Mouse (Mus musculus) embryonic facial prominence, embryonic 12.5 days (tissue): ENCODE data around the gene Fcgr4. TPM values are rescaled to one million over a fixed set of nuclear protein-coding genes. Genes with fewer than 3 reads are reported as not detected.
"Not testable (repeated sequence)": the region's sequence is repeated elsewhere in the genome, so short reads cannot be mapped to it uniquely, and the experiment has no call there.

Experiments
- ATAC-seq: fragments of 200-750 bp; cut with Nextera tagmentation; 2 replicates; pipeline ENCODE4 v1.8.0; 2017; ENCODE audit not compliant: insufficient number of reproducible peaks, insufficient read depth, low FRiP score, low TSS enrichment
- H3K27ac ChIP-seq: fragments of 300-500 bp; sonication (generic); 2 replicates; pipeline ENCODE4 v1.5.1; 2016; ENCODE audit warnings: mild to moderate bottlenecking
- H3K27me3 ChIP-seq: fragments of 300-500 bp; sonication (generic); 2 replicates; pipeline ENCODE4 v1.6.1; 2016; ENCODE audit warnings: mild to moderate bottlenecking, moderate library complexity
- H3K36me3 ChIP-seq: fragments of 300-500 bp; sonication (generic); 2 replicates; pipeline ENCODE4 v1.6.1; 2016; ENCODE audit warnings: mild to moderate bottlenecking
- H3K4me1 ChIP-seq: fragments of 300-500 bp; sonication (generic); 2 replicates; pipeline ENCODE4 v1.6.1; 2016
- H3K4me2 ChIP-seq: fragments of 300-500 bp; sonication (generic); replicated peaks from 2 replicates; pipeline ENCODE4 v1.6.1; 2016; ENCODE audit warnings: mild to moderate bottlenecking, moderate library complexity
- H3K4me3 ChIP-seq: fragments of 300-500 bp; sonication (generic); 2 replicates; pipeline ENCODE4 v1.5.1; 2016; ENCODE audit warnings: mild to moderate bottlenecking
- H3K9ac ChIP-seq: fragments of 300-500 bp; sonication (generic); 2 replicates; pipeline ENCODE4 v1.6.1; 2016; ENCODE audit warnings: mild to moderate bottlenecking, moderate library complexity
- H3K9me3 ChIP-seq: fragments of 300-500 bp; sonication (generic); 2 replicates; pipeline ENCODE4 v1.6.1; 2016; ENCODE audit warnings: mild to moderate bottlenecking, moderate library complexity
- WGBS: fragments of 180-500 bp; shearing (Covaris S2); methylation state at CpG from one replicate; pipeline ENCODE4 v1.1.7; 2016; 5-methylcytosine and 5-hydroxymethylcytosine counted together
- polyA plus RNA-seq: library from polyadenylated mRNA; unstranded; fragments of >200 nt; fragmentation: Nextera tagmentation; extraction: Ambion mirVana; gene quantifications from 2 replicates; pipeline ENCODE4 v1.2.1, GENCODE M21; 2016

The Fcgr4 gene
- 0.13 TPM in 1 of 2 replicates, not detected in the other for polyA plus RNA-seq

DNA sequence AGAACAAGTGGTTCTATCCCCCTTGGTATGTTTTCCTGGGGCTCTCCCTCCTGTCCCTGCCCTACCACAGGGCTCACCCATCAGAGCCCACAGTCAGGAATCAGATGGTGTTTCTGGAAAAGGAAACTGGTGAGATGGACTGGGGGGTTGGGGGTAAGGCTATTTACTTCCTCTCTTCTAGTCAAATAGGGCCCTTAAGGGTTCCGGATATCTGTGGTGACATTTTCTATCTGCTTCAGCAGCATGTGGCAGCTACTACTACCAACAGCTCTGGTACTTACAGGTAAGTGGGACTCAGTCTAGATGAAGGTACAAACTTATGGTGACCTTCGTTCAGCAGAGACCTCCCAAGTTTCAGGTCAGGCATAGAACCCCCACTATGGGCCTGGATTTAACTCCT, at the start of gene Fcgr4:
Gene Fcgr4 (plus strand): TSS at position 184 of the 400 bp plus-strand sequence.
- no peak for ATAC-seq
- Histone ChIP-seq H3K9me3 (no peaks in the 10 kb centered on the region), H3K27me3 (no peaks in the 10 kb centered on the region), H3K36me3 (no peaks in the 10 kb centered on the region), H3K4me1 (no peaks in the 10 kb centered on the region), H3K27ac (no peak within 1 kb of the TSS), H3K4me2 (no peak within 1 kb of the TSS), H3K4me3 (no peak within 1 kb of the TSS), H3K9ac (no peak within 1 kb of the TSS)
- WGBS, result 91% methylated on average over 2 of the region's 2 CpGs

DNA sequence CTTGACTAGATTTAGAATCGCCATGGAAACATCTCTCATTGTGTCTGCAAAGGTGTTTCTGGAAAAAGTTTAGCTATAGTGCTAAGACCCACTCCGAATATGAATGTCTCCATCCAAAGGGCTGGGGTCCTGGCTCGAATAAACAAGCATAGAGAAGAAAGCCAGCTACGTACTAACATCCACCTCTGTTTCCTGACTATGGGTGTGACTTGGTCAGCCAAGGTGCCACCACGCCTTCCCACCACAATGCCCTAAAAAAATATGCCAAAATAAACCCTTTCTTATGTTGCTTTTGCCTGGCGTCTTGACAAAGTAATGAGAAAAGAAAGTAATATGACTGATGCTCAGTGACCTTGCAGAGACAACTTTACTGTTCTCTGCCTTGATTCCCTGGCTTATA, 46.2 kb upstream of the Fcgr4 start:
- 86% methylated on average over 6 of the region's 6 CpGs for WGBS
- Histone ChIP-seq H3K9me3 (no peaks in the 10 kb centered on the region), H3K27ac (no peak overlapping the region), H3K36me3 (no peaks in the 10 kb centered on the region), H3K9ac (no peak overlapping the region), H3K4me3 (no peak overlapping the region), H3K4me2 (no peak overlapping the region), H3K27me3 (no peaks in the 10 kb centered on the region), H3K4me1 (no peaks in the 10 kb centered on the region)
- ATAC-seq, result no peak

- Histone ChIP-seq H3K4me3 (no peak overlapping the region), H3K36me3 (no peaks in the 10 kb centered on the region), H3K9ac (no peak overlapping the region), H3K27ac (no peak overlapping the region), H3K27me3 (no peaks in the 10 kb centered on the region), H3K4me2 (no peak overlapping the region), H3K4me1 (no peaks in the 10 kb centered on the region), H3K9me3 (no peaks in the 10 kb centered on the region)
- 66% methylated on average over 4 of the region's 4 CpGs for WGBS
- no peak for ATAC-seq
These were observed 45.8 kb upstream of the Fcgr4 start for GRCm38 (mm10) chr1:170972936-170973335.

GRCm38 (mm10) chr1:170974171-170974570, 44.5 kb upstream of the Fcgr4 start:
- no peak overlapping the region for H3K4me3 ChIP-seq
- H3K4me1 ChIP-seq, result no peaks in the 10 kb centered on the region
- no peak overlapping the region for H3K4me2 ChIP-seq
- H3K9ac ChIP-seq, result no peak overlapping the region
- H3K36me3 ChIP-seq, result no peaks in the 10 kb centered on the region
- H3K27me3 ChIP-seq, result no peaks in the 10 kb centered on the region
- no peak overlapping the region for H3K27ac ChIP-seq
- no peak for ATAC-seq
- 88% methylated on average over 8 of the region's 8 CpGs for WGBS
- H3K9me3 ChIP-seq, result no peaks in the 10 kb centered on the region

DNA sequence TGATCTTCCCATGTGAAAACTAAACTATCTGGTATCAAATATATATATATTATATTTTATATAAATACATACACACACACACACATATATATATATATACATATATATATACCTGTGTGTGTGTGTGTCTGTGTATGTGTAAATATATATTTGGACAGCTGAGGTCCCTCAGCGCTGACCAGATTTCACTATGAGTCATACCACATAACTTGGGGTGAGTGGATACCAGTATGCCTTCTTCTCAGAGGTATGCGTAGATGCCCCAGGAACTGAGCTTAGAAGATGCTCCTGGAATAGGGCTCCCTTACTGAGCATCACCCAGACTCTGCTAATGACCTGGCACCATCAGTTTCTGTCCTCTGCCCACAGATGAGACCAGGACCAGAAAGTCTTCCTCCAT, 44.0 kb upstream of the Fcgr4 start:
- Histone ChIP-seq H3K4me1 (no peaks in the 10 kb centered on the region), H3K27ac (no peak overlapping the region), H3K4me2 (no peak overlapping the region), H3K4me3 (no peak overlapping the region), H3K9me3 (no peaks in the 10 kb centered on the region), H3K36me3 (no peaks in the 10 kb centered on the region), H3K9ac (no peak overlapping the region), H3K27me3 (no peaks in the 10 kb centered on the region)
- WGBS, result 89% methylated on average over 2 of the region's 2 CpGs
- ATAC-seq, result no peak

- H3K4me3 ChIP-seq, ATAC-seq, H3K27me3 ChIP-seq, H3K9ac ChIP-seq, H3K36me3 ChIP-seq, H3K4me1 ChIP-seq, H3K9me3 ChIP-seq, H3K4me2 ChIP-seq, H3K27ac ChIP-seq: not testable (repeated sequence)
- WGBS, result 77% methylated on average over 2 of the region's 2 CpGs
These were observed 43.4 kb upstream of the Fcgr4 start for GRCm38 (mm10) chr1:170975350-170975749.

DNA sequence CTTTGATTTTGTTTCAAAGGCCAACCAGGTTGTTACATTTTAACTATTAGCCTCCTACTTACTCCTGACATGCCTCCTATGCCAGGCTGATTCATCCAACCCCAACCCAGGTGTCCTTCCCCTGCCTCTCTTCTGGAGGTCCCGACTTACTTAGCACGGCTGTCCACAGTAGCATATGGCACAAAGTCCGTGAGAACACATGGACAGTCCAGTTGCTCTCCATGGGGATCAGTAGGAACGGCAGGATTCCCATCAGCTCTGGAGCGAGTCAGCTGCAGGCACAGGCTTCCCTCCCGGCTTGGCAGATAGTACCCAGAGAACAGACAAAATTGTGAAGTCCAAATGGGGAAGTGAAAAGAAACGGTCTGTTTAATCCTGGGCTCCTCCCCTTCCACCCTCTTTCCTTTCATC, 43.0 kb upstream of the Fcgr4 start:
- no peak for ATAC-seq
- no peak overlapping the region for H3K9ac ChIP-seq
- H3K4me2 ChIP-seq, result no peak overlapping the region
- H3K27me3 ChIP-seq, result no peaks in the 10 kb centered on the region
- H3K4me1 ChIP-seq, result no peaks in the 10 kb centered on the region
- WGBS, result 76% methylated on average over 7 of the region's 7 CpGs
- H3K4me3 ChIP-seq, result no peak overlapping the region
- no peaks in the 10 kb centered on the region for H3K9me3 ChIP-seq
- no peak overlapping the region for H3K27ac ChIP-seq
- H3K36me3 ChIP-seq, result no peaks in the 10 kb centered on the region

GRCm38 (mm10) chr1:170976447-170976846, 42.3 kb upstream of the Fcgr4 start, which contains the start of gene Fcgr2b:
TSS of gene Fcgr2b (minus strand) at chr1:170976547.
- no peaks in the 10 kb centered on the region for H3K4me1 ChIP-seq
- H3K9me3 ChIP-seq, result no peaks in the 10 kb centered on the region
- H3K4me2 ChIP-seq, result no peak within 1 kb of the TSS
- H3K4me3 ChIP-seq, result no peak within 1 kb of the TSS
- 84% methylated on average over 5 of the region's 5 CpGs for WGBS
- no peak within 1 kb of the TSS for H3K27ac ChIP-seq
- no peaks in the 10 kb centered on the region for H3K36me3 ChIP-seq
- H3K9ac ChIP-seq, result no peak within 1 kb of the TSS
- no peak for ATAC-seq
- no peaks in the 10 kb centered on the region for H3K27me3 ChIP-seq

- Histone ChIP-seq H3K27ac (no peak overlapping the region), H3K4me3 (no peak overlapping the region), H3K4me1 (no peaks in the 10 kb centered on the region), H3K9me3 (no peaks in the 10 kb centered on the region), H3K36me3 (no peaks in the 10 kb centered on the region), H3K4me2 (no peak overlapping the region), H3K9ac (no peak overlapping the region), H3K27me3 (no peaks in the 10 kb centered on the region)
- no peak for ATAC-seq
- WGBS, result 75% methylated on average over 4 of the region's 4 CpGs
These were observed 40.1 kb upstream of the Fcgr4 start for GRCm38 (mm10) chr1:170978601-170979000.

DNA sequence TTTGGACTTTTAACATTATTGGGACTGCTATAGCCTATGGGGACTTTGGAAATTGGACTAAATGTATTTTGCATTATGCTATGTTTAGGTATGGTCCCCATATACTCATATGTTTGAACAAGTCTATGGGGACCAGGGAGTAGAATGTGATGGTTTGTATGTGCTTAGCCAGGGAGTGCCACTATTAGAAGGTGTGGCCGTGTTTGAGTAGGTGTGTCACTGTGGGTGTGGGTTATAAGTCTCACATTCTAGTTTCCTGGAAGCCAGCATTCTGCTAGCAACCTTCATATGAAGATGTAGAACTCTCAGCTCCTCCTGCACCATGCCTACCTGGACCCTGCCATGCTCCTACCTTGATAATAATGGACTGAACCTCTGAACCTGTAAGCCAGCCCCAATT, 37.0 kb upstream of the Fcgr4 start:
- WGBS, result 68% methylated on average over 1 of the region's 1 CpGs
- not testable (repeated sequence) for H3K4me2 ChIP-seq, H3K9me3 ChIP-seq, H3K4me3 ChIP-seq, H3K4me1 ChIP-seq, ATAC-seq, H3K27me3 ChIP-seq, H3K27ac ChIP-seq, H3K36me3 ChIP-seq, H3K9ac ChIP-seq

DNA sequence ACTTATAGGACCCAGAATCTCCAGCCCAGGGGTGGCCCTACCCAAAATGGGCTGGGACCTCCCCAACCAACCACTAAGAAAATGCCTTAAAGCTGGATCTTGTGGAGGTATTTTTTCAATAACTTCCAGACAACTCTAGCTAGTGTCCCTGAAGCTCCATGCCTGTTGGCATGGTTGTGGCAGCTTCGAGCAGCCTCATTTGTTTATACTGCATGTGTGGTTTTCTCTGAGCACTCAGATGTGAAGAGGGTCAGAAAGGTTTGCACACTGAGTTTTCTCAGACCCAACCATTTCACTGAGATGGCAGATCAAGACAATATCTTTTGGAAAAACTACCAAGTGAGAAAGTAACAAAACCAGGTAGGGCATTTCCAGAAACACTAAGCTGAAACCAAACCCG, 36.4 kb upstream of the Fcgr4 start:
- Histone ChIP-seq H3K4me2 (no peak overlapping the region), H3K27me3 (no peaks in the 10 kb centered on the region), H3K9ac (no peak overlapping the region), H3K27ac (no peak overlapping the region), H3K4me3 (no peak overlapping the region), H3K36me3 (no peaks in the 10 kb centered on the region), H3K9me3 (no peaks in the 10 kb centered on the region), H3K4me1 (no peaks in the 10 kb centered on the region)
- WGBS, result 87% methylated on average over 2 of the region's 2 CpGs
- ATAC-seq, result no peak

GRCm38 (mm10) chr1:170983066-170983465, 35.7 kb upstream of the Fcgr4 start:
- no peaks in the 10 kb centered on the region for H3K27me3 ChIP-seq
- H3K27ac ChIP-seq, result no peak overlapping the region
- no peak for ATAC-seq
- no peaks in the 10 kb centered on the region for H3K9me3 ChIP-seq
- no peak overlapping the region for H3K4me2 ChIP-seq
- no peak overlapping the region for H3K9ac ChIP-seq
- no peak overlapping the region for H3K4me3 ChIP-seq
- H3K36me3 ChIP-seq, result no peaks in the 10 kb centered on the region
- no peaks in the 10 kb centered on the region for H3K4me1 ChIP-seq
- 72% methylated on average over 4 of the region's 4 CpGs for WGBS

DNA sequence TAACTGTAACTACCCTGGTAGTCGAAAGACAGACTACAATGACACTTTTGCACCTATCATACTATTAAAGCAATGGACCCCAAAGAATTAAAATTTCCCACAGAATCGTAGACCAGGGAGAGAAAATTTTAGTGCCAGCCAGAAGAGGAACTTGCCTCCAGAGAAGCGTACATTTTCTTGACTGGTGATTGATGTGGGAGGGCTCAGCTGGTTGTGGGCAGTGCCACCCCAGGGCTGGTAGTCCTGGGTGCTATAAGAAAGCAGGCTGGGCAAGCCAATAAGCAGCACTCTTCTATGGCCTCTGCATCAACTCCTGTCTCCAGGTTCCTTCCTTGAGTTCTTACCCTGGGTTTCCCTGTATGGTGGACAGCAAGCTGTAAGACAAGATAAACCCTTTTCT, 33.6 kb upstream of the Fcgr4 start:
- Histone ChIP-seq H3K4me2 (no peak overlapping the region), H3K9ac (no peak overlapping the region), H3K27me3 (no peaks in the 10 kb centered on the region), H3K36me3 (no peaks in the 10 kb centered on the region), H3K4me3 (no peak overlapping the region), H3K27ac (no peak overlapping the region), H3K4me1 (no peaks in the 10 kb centered on the region), H3K9me3 (no peaks in the 10 kb centered on the region)
- no peak for ATAC-seq
- WGBS, result 83% methylated on average over 3 of the region's 3 CpGs
